Mouse (Mus musculus) cerebellum, adult 18-20 months (tissue): ENCODE results near the gene Polr1a.
A peak's percentile ranks its signal among the peaks of the same experiment; 100 is the strongest.
"Not testable (repeated sequence)": the region's sequence is repeated elsewhere in the genome, so short reads cannot be mapped to it uniquely, and the experiment has no call there.

Experiments used
- DNase-seq, 2 experiments: peaks; one replicate each; pipeline ENCODE4 v3.0.0; 2021

Polr1a gene

DNA sequence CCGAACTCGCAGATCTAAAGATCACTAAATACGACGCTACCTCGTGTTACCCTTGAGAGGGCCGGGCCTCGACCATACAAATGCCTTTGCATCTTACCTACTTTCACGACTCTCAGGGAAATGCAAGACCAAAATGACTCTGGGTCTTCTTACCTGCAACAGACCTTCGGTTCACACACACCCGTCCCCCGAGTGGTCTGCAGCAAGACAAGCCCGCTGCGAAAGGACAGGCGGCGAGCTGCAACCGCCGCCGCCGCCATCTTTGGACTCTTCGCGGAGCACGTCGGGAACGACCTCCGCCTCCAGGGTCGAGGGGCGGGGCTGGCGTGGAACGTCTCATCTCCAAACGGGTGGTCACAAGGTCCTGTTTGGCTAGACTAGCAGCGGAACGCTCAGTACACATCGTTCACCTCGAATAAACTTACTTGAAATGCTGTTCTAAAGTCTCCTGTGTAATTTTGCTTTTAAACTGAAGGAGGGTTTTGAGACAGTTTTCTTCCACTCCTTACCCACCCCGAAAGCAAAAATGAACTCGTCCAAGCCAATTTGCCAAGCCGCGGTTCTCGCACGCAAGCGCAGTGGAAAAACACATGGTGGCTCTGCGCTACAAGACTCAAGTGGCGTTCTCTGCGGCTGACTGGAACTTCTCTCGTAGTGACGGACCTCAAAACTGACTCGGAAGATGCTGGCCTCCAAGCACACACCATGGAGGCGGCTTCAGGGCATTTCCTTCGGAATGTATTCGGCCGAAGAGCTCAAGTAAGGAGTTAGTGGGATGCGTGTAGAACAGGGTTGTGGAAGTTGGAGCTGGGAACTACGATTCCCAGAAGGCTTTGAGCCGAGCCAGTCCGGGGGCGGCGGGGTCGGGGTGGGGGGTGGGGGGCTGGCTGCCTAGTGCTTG, at the start of gene Polr1a, which contains the start of gene Ptcd3:
TSS of gene Polr1a (plus strand) at position 573 of the 901 bp plus-strand sequence.
TSS of gene Ptcd3 (minus strand) at position 270 of the 901 bp plus-strand sequence.
- DNase-seq: peak; percentile 89 to 93

DNA sequence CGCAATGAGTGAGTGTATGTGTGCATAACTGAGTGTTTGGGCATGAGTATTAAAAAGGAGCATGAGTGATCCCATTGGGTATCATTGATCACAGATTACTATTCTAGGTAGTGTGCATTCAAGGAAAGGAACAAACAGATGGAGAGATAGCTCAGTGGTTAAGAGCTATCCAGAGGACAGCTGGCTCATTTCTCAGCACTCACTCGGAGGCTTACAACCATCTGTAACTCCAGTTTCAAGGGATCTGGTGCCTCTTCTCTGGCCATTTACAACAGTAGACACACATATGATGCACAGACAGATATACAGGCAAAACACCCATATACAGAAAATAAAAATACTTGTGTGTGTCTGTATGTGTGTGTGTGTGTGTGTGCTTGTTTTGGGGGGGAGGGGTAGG, 41.1 kb upstream of the Polr1a start:
- no peak for DNase-seq

GRCm38 (mm10) chr6:71868809-71869208, 40.0 kb upstream of the Polr1a start:
- DNase-seq: no peak

GRCm38 (mm10) chr6:71871396-71871795, 37.5 kb upstream of the Polr1a start:
- DNase-seq: no peak

GRCm38 (mm10) chr6:71877965-71878760, 30.7 kb upstream of the Polr1a start:
- no peak for DNase-seq

DNA sequence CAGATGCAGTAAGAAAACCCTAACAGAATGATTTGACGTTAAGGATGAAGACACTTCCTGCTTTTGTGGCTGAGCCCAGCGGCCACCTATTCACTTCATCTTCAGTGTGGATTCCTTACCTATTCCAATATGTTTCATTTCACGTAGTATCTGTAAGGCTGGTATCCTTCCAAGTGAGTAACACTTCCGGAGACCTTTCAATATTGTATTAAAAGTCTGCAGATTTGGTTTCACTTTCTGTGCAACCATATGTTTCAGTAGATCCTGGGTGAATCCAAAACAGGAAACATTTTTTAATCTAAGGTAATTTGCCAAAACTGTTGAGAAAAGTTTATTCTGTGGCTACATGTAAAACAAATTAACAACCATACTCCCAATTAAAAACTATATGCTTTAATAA, 15.6 kb upstream of the Polr1a start:
- DNase-seq: no peak

DNA sequence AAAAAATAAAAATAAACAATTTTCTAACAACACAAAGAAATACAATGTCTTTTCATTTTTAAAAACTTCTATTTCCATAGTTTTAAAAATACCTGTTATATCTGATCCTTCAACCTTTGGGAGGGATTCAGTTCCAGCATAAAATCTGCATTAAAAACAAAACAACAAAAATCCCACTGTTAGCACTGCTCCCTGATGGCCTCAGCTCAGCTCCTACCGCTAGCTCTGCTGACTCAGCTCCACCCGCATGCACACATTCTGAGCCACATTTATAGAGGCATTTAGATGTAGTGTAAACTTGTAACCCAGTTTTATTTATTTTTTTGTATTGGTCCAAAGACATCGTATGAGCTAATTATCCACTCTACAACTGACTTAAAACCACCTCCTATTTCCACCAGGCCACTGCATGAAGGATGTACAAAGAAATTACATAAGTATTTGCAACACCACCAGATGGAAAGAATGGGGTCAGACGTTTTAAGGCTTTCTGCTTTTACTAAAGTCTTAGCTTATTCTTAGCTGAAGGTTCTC, 1.1 kb upstream of the Polr1a start:
- DNase-seq: no peak

DNA sequence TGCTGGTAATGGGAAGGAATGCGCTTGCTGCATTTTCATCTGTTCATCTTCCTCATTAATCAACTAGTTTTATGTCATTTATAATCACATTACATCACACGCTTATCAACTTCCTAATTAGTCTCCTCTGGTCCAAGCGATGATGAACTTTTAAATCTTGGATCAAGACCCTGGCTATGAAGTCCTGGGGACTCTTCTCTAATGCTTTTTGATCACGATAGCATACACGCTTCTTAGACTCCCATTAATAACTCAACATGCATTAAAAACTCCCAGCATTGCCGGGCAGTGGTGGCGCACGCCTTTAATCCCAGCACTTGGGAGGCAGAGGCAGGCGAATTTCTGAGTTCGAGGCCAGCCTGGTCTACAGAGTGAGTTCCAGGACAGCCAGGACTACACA, 531 bp downstream of the Polr1a start:
- DNase-seq: no peak

GRCm38 (mm10) chr6:71909840-71910239, 987 bp downstream of the Polr1a start:
- DNase-seq: peak in 1 of 2 experiments; percentile 15

- no peak for DNase-seq
Observed at GRCm38 (mm10) chr6:71911686-71912450, 3.0 kb downstream of the Polr1a start.

DNA sequence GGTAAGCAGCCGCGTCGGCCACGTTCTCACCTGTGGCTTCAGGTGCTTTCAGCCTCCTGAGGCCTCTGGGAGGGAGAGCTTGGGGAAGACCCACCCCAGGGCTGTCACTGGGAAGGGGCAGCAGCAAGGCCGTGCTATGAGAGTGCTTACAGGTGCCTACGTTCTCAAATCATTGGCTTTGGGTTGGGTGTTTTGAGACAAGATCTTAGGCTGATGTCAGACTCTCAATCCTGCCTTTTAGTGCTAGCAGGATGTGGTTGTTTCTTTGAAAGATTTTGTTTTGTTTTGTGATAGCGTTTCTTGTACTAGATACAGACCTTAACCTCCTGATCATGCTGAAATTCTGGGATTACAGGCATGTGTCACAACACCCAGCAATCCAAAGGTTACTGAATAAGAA, 11.9 kb downstream of the Polr1a start:
- no peak for DNase-seq

- DNase-seq: not testable (repeated sequence)
Observed at GRCm38 (mm10) chr6:71925233-71925632, 16.4 kb downstream of the Polr1a start.

- peak; percentile 81 to 83 for DNase-seq
Observed at GRCm38 (mm10) chr6:71927911-71928310, 19.1 kb downstream of the Polr1a start.

- DNase-seq: no peak
Observed at GRCm38 (mm10) chr6:71930053-71930452, 21.2 kb downstream of the Polr1a start.

DNA sequence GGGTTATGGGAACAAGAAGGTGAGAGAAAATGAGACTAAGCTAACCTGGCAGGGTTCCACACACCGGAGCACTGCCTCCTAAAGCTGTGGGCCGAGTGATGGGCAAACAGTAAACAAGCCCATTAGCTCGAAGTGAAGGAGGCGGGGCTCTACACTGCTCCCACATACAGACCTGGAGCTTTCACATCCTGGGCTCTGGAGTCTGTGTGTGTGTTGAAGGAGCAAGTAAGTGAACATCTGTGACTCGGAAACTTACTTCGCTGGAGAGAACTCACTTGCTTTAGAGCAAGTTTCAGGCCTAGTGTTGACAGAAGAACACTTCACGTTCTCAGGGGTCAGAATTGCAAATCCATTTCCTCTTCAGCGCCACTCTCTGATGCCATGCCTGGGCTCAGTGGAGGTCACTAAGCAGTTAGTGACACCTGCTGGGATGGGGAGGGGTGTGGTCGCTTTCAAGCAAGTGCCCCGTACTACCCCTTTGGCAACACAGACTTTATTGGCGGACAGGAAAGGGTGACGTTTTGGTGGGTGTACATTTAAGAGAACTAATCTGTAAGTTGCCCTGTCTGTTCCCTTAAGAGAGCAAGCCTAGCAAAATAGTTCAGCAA, 22.1 kb downstream of the Polr1a start:
- no peak for DNase-seq

- DNase-seq: no peak
Observed at GRCm38 (mm10) chr6:71932347-71932746, 23.5 kb downstream of the Polr1a start.

- DNase-seq: no peak
Observed at GRCm38 (mm10) chr6:71934081-71934556, 25.3 kb downstream of the Polr1a start.

GRCm38 (mm10) chr6:71935737-71936136, 26.9 kb downstream of the Polr1a start:
- no peak for DNase-seq

DNA sequence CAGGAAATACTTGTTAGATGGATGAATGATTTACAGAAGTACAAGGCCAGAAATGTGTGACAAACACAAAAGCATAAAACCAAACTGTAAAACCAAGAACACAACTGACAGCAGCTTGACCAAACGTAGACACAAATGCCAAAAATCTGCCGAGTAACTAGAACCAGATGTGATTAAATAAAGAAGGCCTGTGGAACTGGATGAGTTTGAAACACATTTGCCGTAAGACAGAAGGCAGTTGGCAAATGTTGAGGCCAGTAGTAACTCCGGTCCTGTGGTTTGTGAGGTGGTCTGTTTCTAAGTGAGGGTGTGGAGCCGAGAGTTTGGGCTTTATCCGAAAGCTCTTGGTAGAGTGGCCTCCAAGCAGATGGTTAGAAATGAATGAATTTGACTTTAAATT, 32.1 kb downstream of the Polr1a start:
- DNase-seq: no peak

DNA sequence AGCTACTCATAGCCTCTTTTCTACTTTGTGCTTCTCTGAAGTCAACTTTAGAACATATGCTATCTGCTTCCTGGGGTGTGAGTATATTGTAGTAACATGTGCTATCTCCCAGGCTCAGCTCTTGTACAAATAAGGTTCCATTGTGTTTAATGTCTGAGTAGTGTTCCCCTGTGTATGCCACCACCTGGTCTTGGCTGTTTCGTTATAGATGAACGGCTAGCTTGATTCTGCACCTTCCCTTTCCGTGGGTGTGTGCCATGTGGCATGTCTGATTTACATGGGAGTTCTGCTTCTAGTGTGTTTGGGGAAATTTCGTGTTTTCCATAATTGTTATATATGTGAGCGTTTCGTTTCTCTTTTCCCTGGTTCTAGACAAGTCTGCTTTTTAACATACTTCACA, 36.2 kb downstream of the Polr1a start:
- no peak for DNase-seq

DNA sequence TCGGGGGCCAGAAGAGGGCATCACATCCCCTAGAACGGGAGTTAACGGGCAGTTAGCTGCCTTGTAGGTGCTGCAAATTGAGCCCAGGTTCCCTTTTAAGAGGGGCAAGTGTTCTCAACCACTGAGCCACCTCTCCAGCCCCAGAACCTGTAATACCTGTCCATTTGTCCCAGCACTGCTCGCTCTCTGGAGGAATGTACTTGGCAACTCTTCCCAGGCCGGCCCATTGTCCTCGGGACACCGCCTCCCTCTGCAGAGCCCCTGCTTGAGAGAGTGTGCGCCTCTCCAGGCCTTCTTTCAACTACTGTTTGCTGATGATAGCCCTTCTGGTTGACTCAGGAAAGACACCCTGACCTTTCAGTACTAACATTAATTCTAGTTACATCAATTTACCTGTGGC, 37.3 kb downstream of the Polr1a start:
- DNase-seq: no peak

- DNase-seq: no peak
Observed at GRCm38 (mm10) chr6:71949721-71950120, 40.9 kb downstream of the Polr1a start.
